Mouse (Mus musculus): ENCODE data around the gene Gm20661.

DNA sequence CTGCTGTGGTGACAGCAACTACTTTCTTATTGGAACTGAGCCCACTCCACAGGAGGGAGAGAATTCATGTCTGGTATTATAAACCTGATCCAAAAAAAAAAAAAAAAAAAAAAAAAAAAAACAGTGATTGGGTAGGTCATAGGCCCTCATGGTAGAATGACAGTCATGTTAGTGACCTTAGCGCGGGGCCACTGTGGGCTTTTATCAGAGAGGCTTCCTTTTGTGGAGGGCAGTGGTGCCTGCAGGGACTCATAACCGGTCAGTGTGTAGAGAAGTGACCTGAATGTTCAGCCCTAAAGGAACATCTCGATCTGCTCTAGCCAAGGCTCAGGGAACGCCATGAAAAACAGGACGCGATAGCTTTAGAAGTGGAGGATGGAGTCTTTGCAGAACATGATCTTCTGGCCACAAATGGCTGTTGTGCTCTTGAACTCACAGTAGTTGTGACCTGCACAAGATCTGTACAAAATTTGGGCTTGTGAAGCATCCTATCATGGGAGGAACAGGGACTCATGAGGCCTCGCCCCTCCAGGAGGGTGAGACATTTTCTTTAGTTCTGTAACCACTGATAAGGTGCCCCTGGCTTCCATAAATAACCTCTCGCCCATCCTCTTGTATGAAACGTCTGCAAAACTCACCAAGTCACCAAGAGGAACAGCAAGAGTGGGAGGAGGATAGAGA is 8.2 kb upstream of the Gm20661 start:
- TF ChIP-seq CTCF (IDR thresholded peaks at IDR 0.05), result no peak
- TF ChIP-seq POLR2A (IDR thresholded peaks at IDR 0.05; ENCODE audit: insufficient read depth, low read depth, low read length), result no peak

Data from heart, adult 2 months (tissue).